12 mouse cellular contexts compared by ENCODE assay signal in the genomic region with DNA sequence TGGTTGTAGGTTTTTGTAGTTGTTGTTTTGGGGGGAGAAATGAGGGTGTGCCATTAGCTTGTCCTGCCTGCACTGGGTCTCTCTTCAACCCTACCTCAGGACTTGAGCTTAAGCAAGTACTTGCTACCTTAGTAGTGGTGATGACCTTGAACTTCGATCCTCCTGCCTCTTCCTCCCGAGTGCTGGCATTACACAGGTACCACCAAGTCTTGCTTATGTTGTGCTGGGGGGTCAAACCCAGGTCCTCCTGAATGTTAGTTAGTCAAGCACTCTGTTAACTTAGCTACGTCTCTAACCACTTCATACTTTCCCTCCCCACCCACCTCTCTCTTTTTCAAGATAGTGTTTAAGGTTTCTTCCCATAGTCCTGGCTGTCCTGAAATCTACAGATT. TPM values are rescaled to one million over a fixed set of nuclear protein-coding genes. Genes with fewer than 3 reads are reported as not detected.
DNase-seq lines count a peak whose midpoint lies in the region; ATAC-seq and TF ChIP-seq lines count a peak whose summit lies in the region.
"Had no signal": no experiment of that assay in that cellular context is flagged by ENCODE, and none has a peak within 500 bp of the region (broad histone marks: within the 10 kb centered on the region; RNA-seq: fewer than 3 reads in every experiment).

No protein-coding gene starts in this region.

- DNase-seq in lung, embryonic 14.5 days = no peak
- DNase-seq in lung, adult 18-20 months = no peak
- no peak for DNase-seq in thymus, postnatal 36 days
- no peak for DNase-seq in gastrocnemius, postnatal 25 days
- DNase-seq: cerebellum, adult 11 months; right cerebral cortex, postnatal 25 days had no signal

- peak overlapping the region; percentile 50; the same call in 1 of the 2 replicates for H3K27ac ChIP-seq in lung, embryonic 14.5 days (ENCODE audit: low read depth)
- no peak overlapping the region for H3K27ac ChIP-seq in forebrain, embryonic 15.5 days (replicated peaks)
- peak overlapping the region; percentile 62; the same call in 1 of the 2 replicates for H3K27ac ChIP-seq in limb, embryonic 12.5 days
- no peak overlapping the region for H3K27ac ChIP-seq in neural tube, embryonic 15.5 days (replicated peaks)

- H3K4me1 ChIP-seq in lung, embryonic 14.5 days (ENCODE audit: insufficient read depth) = peaks cover 34% of the 10 kb centered on the region
- H3K4me1 ChIP-seq in forebrain, embryonic 15.5 days = peaks cover 7% of the 10 kb centered on the region
- H3K4me1 ChIP-seq in limb, embryonic 12.5 days (replicated peaks) = peaks cover 49% of the 10 kb centered on the region
- peaks cover 15% of the 10 kb centered on the region for H3K4me1 ChIP-seq in neural tube, embryonic 15.5 days

- H3K4me2 ChIP-seq in lung, embryonic 14.5 days = peak overlapping the region; percentile 77
- H3K4me2 ChIP-seq in forebrain, embryonic 15.5 days (replicated peaks) = peak overlapping the region; percentile 41
- peak overlapping the region; percentile 73 for H3K4me2 ChIP-seq in limb, embryonic 12.5 days
- peak overlapping the region; percentile 63 for H3K4me2 ChIP-seq in neural tube, embryonic 15.5 days

- peak overlapping the region; percentile 32 for H3K4me3 ChIP-seq in lung, embryonic 14.5 days (ENCODE audit: low read depth, low read length)
- H3K4me3 ChIP-seq in forebrain, embryonic 15.5 days = peak overlapping the region; percentile 23; the same call in 1 of the 2 replicates
- peak overlapping the region; percentile 38 for H3K4me3 ChIP-seq in limb, embryonic 12.5 days (replicated peaks)
- peak overlapping the region; percentile 30; the same call in 1 of the 2 replicates for H3K4me3 ChIP-seq in neural tube, embryonic 15.5 days (replicated peaks)

- no peaks in the 10 kb centered on the region for H3K9me3 ChIP-seq in lung, embryonic 14.5 days (ENCODE audit: low read depth, low read length)
- H3K9me3 ChIP-seq in forebrain, embryonic 15.5 days = no peaks in the 10 kb centered on the region
- H3K9me3 ChIP-seq in limb, embryonic 12.5 days = no peaks in the 10 kb centered on the region
- no peaks in the 10 kb centered on the region for H3K9me3 ChIP-seq in neural tube, embryonic 15.5 days (replicated peaks)

- TF ChIP-seq CTCF in lung, embryonic 14.5 days (IDR thresholded peaks at IDR 0.05; ENCODE audit: low read depth) = no peak

- 59% methylated on average over 3 of the region's 3 CpGs for WGBS in lung, embryonic 14.5 days
- WGBS in forebrain, embryonic 15.5 days = 78% methylated on average over 3 of the region's 3 CpGs
- 57% methylated on average over 3 of the region's 3 CpGs for WGBS in limb, embryonic 12.5 days
- 73% methylated on average over 3 of the region's 3 CpGs for WGBS in neural tube, embryonic 15.5 days

- H3K27me3 ChIP-seq in lung, embryonic 14.5 days (ENCODE audit: insufficient read depth, low read length) = peaks cover 7% of the 10 kb centered on the region; the same call in 1 of the 2 replicates
- H3K27me3 ChIP-seq in forebrain, embryonic 15.5 days = no peaks in the 10 kb centered on the region
- H3K27me3 ChIP-seq in limb, embryonic 12.5 days = peaks cover 5% of the 10 kb centered on the region; the same call in 1 of the 2 replicates
- H3K27me3 ChIP-seq in neural tube, embryonic 15.5 days (replicated peaks) = no peaks in the 10 kb centered on the region
- H3K27me3 ChIP-seq: Patski had no signal

- no peak for ATAC-seq in lung, embryonic 14.5 days (ENCODE audit: insufficient read depth)
- ATAC-seq in forebrain, embryonic 15.5 days (replicated peaks) = no peak
- no peak for ATAC-seq in limb, embryonic 12.5 days (ENCODE audit: insufficient number of reproducible peaks, insufficient read depth, low FRiP score, low TSS enrichment, low read depth)
- ATAC-seq in neural tube, embryonic 15.5 days (ENCODE audit: low FRiP score) = no peak
- no peak for ATAC-seq in CD4-positive, CD25-positive, alpha-beta regulatory T cell, adult 4 months
- ATAC-seq: Patski had no signal

- peak overlapping the region; percentile 61 for H3K9ac ChIP-seq in lung, embryonic 14.5 days
- no peak overlapping the region for H3K9ac ChIP-seq in forebrain, embryonic 15.5 days (replicated peaks)
- H3K9ac ChIP-seq in limb, embryonic 12.5 days (replicated peaks) = peak overlapping the region; percentile 65
- peak overlapping the region; percentile 49; the same call in 1 of the 2 replicates for H3K9ac ChIP-seq in neural tube, embryonic 15.5 days (replicated peaks)

- no peaks in the 10 kb centered on the region for H3K36me3 ChIP-seq in lung, embryonic 14.5 days (ENCODE audit: insufficient read depth)
- no peaks in the 10 kb centered on the region for H3K36me3 ChIP-seq in forebrain, embryonic 15.5 days
- no peaks in the 10 kb centered on the region for H3K36me3 ChIP-seq in limb, embryonic 12.5 days
- no peaks in the 10 kb centered on the region for H3K36me3 ChIP-seq in neural tube, embryonic 15.5 days

RNA-seq across cellular contexts. Expression of gene Id1, which starts 11.7 kb away (rescaled TPM):
- 122 and 123 TPM in 2 replicates for polyA plus RNA-seq in lung, embryonic 14.5 days (2014; fragmentation: Nextera tagmentation; extraction: Ambion mirVana)
- polyA plus RNA-seq in forebrain, embryonic 15.5 days (2015; fragmentation: Nextera tagmentation; extraction: Ambion mirVana) = 26.3 and 32.0 TPM in 2 replicates
- polyA plus RNA-seq in limb, embryonic 12.5 days (2016; fragmentation: Nextera tagmentation; extraction: Ambion mirVana) = 299 and 330 TPM in 2 replicates
- 57.5 and 59.1 TPM in 2 replicates for polyA plus RNA-seq in neural tube, embryonic 15.5 days (2015; fragmentation: Nextera tagmentation; extraction: Ambion mirVana)
- polyA plus RNA-seq in CD4-positive, CD25-positive, alpha-beta regulatory T cell, adult 4 months (2017; shearing (Covaris generic)) = under 1 TPM; 0.75 to 0.82 TPM
- 10 to 100 TPM in 1 of 2 experiments, 1 to 10 TPM in 1; 9.7 to 14.0 TPM for total RNA-seq in gastrocnemius, postnatal 25 days (2021)

RNA-seq across cellular contexts. Expression of gene Cox4i2, which starts 29.6 kb away (rescaled TPM):
- 51.4 and 59.6 TPM in 2 replicates for polyA plus RNA-seq in lung, embryonic 14.5 days (2014; fragmentation: Nextera tagmentation; extraction: Ambion mirVana)
- 4.3 and 4.4 TPM in 2 replicates for polyA plus RNA-seq in forebrain, embryonic 15.5 days (2015; fragmentation: Nextera tagmentation; extraction: Ambion mirVana)
- polyA plus RNA-seq in limb, embryonic 12.5 days (2016; fragmentation: Nextera tagmentation; extraction: Ambion mirVana) = 29.9 and 30.6 TPM in 2 replicates
- 4.8 and 7.6 TPM in 2 replicates for polyA plus RNA-seq in neural tube, embryonic 15.5 days (2015; fragmentation: Nextera tagmentation; extraction: Ambion mirVana)
- polyA plus RNA-seq in CD4-positive, CD25-positive, alpha-beta regulatory T cell, adult 4 months (2017; shearing (Covaris generic)) = under 1 TPM in 1 of 2 experiments, not detected in 1; 0.46 TPM
- total RNA-seq in gastrocnemius, postnatal 25 days (2021) = 1 to 10 TPM; 2.2 to 2.7 TPM
- total RNA-seq: liver, adult 2 months had no signal

RNA-seq across cellular contexts. Expression of gene Mcts2, which starts 37.5 kb away (rescaled TPM):
- polyA plus RNA-seq in lung, embryonic 14.5 days (2014; fragmentation: Nextera tagmentation; extraction: Ambion mirVana) = 28.5 and 32.7 TPM in 2 replicates
- 33.6 and 34.4 TPM in 2 replicates for polyA plus RNA-seq in forebrain, embryonic 15.5 days (2015; fragmentation: Nextera tagmentation; extraction: Ambion mirVana)
- polyA plus RNA-seq in limb, embryonic 12.5 days (2016; fragmentation: Nextera tagmentation; extraction: Ambion mirVana) = 36.3 and 39.2 TPM in 2 replicates
- 33.9 and 41.5 TPM in 2 replicates for polyA plus RNA-seq in neural tube, embryonic 15.5 days (2015; fragmentation: Nextera tagmentation; extraction: Ambion mirVana)
- 1 to 10 TPM; 3.7 to 3.9 TPM for polyA plus RNA-seq in CD4-positive, CD25-positive, alpha-beta regulatory T cell, adult 4 months (2017; shearing (Covaris generic))
- total RNA-seq in gastrocnemius, postnatal 25 days (2021) = 10 to 100 TPM; 11.3 to 11.5 TPM

RNA-seq across cellular contexts. Expression of gene H13, which starts 55.1 kb away (rescaled TPM):
- polyA plus RNA-seq in lung, embryonic 14.5 days (2014; fragmentation: Nextera tagmentation; extraction: Ambion mirVana) = 97.6 and 98.1 TPM in 2 replicates
- 159 and 164 TPM in 2 replicates for polyA plus RNA-seq in forebrain, embryonic 15.5 days (2015; fragmentation: Nextera tagmentation; extraction: Ambion mirVana)
- 129 and 135 TPM in 2 replicates for polyA plus RNA-seq in limb, embryonic 12.5 days (2016; fragmentation: Nextera tagmentation; extraction: Ambion mirVana)
- polyA plus RNA-seq in neural tube, embryonic 15.5 days (2015; fragmentation: Nextera tagmentation; extraction: Ambion mirVana) = 152 and 155 TPM in 2 replicates
- 10 to 100 TPM; 76.1 to 76.2 TPM for polyA plus RNA-seq in CD4-positive, CD25-positive, alpha-beta regulatory T cell, adult 4 months (2017; shearing (Covaris generic))
- total RNA-seq in gastrocnemius, postnatal 25 days (2021) = 10 to 100 TPM; 29.5 to 38.6 TPM

Comparison
In these comparisons a context has a peak if more than half of its experiments do, and no peak if none do; other contexts are left out.
1. H3K27ac ChIP-seq: peak in lung, embryonic 14.5 days (single experiment) and limb, embryonic 12.5 days (single experiment); none in forebrain, embryonic 15.5 days (single experiment) and neural tube, embryonic 15.5 days (single experiment).
2. RNA of gene Id1, which starts 11.7 kb away (polyA plus RNA-seq): 299 to 330 TPM in limb, embryonic 12.5 days, 122 to 123 TPM in lung, embryonic 14.5 days, 57.5 to 59.1 TPM in neural tube, embryonic 15.5 days and 26.3 to 32.0 TPM in forebrain, embryonic 15.5 days; 0.75 to 0.82 TPM in CD4-positive, CD25-positive, alpha-beta regulatory T cell, adult 4 months; every median in the first group is over 10 times any median in the second.
3. Peak in every context shown above with its lines, with median percentiles within 50 percentile points of each other: H3K4me2 ChIP-seq and H3K4me3 ChIP-seq.